Mouse (Mus musculus): ENCODE measurements at regions not wholly inside any gene's neighbourhood (a gene's known extent, or its start where the extent isn't known, plus 50 kb on each side); places are given as distances from the start of the nearest gene placed in this dataset.
A peak's percentile ranks its signal among the peaks of the same experiment; 100 is the strongest.

DNA sequence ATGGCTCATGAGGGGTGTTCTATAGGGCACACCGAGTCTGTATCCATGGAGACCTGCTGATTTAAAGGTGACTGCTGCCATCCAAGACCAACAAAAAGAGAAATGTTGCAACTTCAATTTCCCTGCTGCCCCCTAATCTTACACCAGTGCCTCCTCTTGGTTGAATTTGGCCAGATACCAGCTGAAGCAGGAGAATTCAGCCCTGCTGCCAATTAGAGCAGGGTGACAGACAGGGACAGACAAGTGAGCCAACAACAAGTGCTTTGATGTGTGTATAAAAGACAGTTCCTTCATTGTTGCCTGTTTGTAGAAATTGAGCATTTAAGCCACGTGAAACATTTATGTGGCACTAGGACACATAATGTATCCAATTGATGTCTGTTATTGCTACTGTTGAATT is 75.5 kb upstream of the Adamts5 start:
- no peak for DNase-seq (ENCODE audit: low spot score)

DNA sequence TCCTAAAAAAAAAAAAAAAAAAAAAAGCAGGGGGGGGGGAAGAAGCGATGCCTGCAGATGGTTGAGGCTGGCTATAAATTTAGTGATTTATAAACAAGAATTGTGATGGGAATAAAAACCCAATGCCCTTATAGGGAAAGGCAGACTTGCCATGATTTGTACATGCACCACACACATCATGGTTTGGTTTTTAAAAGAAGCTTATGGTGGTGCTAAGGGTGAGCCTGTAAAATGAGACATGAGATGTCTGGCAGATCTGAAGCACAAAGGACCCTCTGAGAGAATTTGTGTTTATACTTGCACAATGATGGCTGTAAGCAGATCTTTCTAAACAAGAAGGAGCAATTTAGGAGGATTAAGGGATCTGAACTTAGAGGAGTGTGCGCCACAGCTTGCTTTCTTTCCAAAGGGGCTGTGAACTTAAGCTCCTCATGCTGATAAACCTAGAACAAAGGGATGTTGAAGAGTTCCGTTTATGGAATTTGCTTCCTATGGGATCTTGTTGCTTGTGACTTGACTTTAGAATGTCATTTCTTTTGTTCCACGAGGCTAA is 65.3 kb upstream of the Adamts5 start:
- DNase-seq (ENCODE audit: low spot score): peak; percentile 53

DNA sequence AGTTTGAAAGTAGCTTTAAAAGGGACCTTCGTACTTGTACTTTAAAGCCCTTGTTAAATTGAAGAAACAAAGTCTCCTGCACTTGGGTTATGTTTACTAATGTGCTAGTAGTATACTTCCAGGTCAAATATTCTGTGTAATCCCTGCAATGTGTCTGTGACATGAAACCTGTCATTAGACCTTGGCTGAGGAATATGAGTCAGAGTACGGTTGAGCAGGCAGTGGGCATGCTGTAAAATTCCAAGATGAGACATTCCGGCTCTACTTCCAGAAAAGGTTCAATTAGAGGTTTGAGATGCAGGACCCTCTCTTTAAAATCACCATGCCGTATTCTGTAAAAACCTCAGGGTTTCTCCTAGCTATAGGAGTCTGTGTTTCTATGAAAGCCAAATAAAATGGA is 64.6 kb upstream of the Adamts5 start:
- DNase-seq (ENCODE audit: low spot score): no peak

DNA sequence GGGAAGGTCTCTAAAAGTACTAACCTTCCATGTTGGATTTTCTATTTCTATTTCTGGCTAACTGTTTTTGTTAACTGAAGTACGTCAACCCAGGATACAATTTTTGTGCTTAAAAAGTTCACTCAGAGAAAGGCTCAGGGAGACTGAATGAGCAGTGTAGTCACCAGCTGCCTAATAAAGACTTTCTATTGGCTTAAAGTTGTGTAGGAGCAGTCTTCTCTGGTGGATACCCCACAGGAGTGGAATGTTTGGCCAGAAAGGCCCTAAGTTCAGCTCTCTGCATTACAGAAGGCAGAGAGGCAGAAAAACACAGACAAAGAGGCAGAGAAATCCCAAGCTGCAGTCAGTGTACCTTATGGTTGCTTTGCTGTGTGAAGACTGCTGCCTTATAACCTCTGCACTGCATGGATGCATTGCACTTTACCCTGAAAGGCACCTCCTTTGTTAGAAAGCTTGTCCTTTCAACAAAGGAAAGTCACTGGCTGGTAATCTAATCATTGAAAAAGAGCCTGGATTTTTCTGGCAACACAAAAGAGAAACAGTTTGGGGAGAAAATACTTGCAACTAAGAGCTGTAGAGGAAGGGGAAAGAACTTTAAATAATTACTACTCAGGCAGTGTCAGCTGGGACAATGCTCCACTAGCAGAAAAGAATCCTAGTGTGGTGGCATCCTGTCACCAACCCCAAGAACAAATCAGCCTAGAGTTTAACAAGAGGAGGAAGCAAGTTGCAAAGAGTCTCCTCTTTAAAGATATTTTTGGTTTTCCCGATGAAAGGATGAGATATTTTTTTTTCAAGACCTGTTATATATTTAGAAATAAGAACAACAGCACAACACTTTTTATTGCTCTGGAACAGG is 63.0 kb upstream of the Adamts5 start:
- DNase-seq (ENCODE audit: low spot score): peak; percentile 53

DNA sequence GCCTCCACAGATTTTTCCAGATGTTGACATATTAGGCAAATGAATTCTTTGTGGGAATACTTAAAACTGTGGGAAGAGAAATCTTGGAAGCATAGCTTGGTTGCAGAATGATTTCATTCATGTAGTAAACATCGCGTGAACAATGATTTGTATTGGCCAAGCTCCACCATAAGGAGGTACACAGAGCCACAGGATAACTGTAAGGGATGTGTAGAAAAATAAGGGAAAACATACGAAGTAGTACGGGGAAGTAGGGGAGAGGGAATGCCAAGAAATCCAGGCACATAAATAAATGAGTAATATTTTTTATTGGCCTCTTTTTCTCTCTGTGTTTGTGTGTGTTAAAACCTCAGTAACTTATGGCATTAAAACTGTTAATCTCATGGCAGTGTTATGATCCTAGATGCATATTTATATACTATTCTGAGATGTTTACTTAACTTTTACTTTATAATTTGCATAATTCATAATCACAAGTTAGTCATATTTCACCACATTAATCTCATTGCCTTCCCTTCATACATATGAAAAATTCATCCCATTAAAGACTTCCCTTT is 54.5 kb upstream of the Adamts5 start:
- DNase-seq (ENCODE audit: low spot score): no peak

DNA sequence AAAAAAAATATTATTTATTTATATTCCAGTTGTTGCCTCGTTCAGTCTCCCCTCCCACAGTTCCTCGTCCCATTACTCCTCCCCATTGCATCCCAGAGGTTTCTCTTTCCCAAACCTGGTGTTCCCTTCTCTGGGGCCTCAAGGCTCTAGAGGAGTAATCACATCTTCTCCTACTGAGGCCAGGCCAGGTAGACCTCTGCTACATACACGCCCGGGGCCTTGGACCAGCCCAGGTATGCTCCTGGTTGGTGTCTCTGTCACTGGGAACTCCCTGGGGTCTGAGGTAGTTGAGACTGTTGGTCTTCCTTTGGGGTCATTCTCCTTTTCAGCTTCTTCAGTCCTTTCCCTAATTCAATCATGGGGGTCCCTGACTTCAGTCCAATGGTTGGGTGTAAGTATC is 50.0 kb upstream of the Adamts5 start:
- no peak for DNase-seq (ENCODE audit: low spot score)

All from embryo, embryonic 10.5 days (tissue).